Mouse (Mus musculus) neutrophil, adult 83 days (primary cell): ENCODE data around the gene Stub1. TPM values are rescaled to one million over a fixed set of nuclear protein-coding genes. Genes with fewer than 3 reads are reported as not detected.

Experiments used
- total RNA-seq, 2 experiments: library from RNA; stranded (reverse); gene quantifications; one replicate each; pipeline ENCODE4 v1.2.4; 2023

The Stub1 gene
- total RNA-seq = 10 to 100 TPM; 45.6 to 55.2 TPM

DNA sequence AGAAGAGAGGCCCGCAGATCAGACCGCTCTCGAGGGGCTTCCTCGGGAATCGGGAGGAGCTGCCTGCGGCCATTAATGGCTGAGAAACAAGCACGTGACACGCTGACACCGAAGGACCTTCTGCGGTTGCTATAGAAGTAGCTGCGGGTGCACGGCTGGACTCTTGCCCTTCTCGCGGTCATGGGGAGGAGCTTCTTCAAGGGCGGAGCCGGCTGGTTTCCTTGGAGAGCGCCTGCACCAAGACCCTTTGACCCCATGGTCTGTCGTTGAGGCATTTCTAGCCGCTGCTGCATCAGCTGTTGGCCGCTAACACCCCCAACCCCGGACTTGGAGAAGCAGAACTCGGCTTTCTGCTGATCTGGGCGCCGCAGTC, at the start of gene Stub1:
Stub1 (minus strand) TSS at position 114 of the 373 bp plus-strand sequence.

DNA sequence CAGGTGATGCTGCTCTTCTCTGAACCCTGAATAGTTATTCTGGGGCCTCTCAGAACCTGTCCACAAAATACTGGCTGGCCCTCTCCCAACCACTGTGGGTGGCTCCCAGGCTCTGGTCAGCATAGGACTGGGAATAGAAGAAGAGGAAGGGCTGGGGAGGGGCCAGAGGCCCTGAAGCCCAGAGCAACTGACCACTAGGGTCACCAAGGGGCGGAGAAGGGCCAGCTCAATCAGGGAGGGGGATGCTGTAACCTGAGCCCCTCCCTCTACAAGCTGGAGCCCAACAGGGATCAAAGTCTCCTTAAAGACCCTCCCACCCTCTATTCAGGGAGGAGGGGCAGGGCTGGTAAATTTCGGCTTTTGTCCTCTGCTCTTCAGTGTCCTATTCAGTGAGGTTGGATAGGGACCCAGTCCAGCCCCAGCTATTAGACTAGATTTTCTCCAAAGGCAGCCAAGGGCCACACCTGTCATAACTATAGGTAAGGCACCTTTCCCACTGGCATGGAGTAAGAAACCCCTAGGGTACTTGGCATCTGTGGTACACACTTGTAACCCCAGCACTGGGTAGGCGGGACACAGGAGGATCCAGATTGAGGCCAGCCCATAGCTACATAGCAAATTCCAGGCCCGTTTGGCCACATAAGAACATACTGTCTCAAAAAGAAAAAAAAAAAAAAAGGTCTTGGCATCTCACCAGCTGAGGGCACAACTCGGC, 47.1 kb upstream of the Stub1 start, which contains the start of gene Wfikkn1:
Wfikkn1 (minus strand) TSS at position 663 of the 715 bp plus-strand sequence.

DNA sequence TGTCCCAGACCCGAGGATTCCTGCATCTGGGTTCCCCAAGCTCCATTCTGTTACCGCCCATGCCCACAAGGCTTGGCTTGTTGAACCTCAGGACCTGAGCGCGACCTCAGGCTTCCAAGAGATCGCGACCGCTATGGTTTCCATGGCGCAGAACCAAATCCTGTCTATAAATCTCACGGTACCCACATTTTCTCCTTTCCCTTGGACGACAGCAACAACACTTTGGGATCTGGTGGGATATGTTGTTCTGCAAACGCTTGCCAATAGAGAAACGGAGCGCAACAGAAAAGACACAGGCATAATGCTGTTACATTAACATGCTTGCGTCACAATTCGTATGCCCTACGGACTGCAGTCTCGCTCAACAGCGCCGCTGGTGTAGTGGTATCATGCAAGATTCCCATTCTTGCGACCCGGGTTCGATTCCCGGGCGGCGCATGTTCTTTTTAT, 41.5 kb upstream of the Stub1 start, which contains the start of gene Mettl26:
Mettl26 (plus strand) TSS at position 354 of the 450 bp plus-strand sequence.

DNA sequence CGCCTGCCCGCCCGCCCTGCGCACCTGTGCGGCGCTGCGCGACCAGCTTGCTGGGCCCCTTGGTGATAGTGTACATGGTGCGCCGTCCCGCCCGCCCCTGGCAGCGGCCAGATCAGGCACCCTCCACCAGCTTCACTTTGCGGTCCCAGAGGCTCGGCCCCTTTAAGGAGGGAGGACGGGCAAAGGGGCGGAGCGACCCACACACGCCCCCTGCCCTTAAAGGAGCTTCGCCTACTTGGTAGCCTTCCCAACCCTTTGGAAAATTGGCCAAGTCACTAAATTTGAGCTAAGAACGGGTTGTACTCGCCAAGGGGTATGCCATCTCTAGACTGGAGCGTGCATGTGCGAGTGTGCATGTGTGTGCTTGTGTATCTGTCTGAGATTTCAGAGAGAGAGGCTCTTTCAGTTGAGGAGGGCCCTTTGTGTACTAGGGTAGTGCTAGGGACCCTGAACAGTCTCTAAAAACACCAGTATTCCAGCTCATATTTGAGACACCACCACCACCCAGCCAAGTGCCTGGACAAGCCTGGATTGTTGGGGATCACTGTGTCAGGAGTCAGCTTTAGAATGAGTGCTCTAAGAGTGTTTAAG, 35.5 kb upstream of the Stub1 start, which contains the start of gene Mcrip2:
Mcrip2 (minus strand) TSS at position 164 of the 591 bp plus-strand sequence.

DNA sequence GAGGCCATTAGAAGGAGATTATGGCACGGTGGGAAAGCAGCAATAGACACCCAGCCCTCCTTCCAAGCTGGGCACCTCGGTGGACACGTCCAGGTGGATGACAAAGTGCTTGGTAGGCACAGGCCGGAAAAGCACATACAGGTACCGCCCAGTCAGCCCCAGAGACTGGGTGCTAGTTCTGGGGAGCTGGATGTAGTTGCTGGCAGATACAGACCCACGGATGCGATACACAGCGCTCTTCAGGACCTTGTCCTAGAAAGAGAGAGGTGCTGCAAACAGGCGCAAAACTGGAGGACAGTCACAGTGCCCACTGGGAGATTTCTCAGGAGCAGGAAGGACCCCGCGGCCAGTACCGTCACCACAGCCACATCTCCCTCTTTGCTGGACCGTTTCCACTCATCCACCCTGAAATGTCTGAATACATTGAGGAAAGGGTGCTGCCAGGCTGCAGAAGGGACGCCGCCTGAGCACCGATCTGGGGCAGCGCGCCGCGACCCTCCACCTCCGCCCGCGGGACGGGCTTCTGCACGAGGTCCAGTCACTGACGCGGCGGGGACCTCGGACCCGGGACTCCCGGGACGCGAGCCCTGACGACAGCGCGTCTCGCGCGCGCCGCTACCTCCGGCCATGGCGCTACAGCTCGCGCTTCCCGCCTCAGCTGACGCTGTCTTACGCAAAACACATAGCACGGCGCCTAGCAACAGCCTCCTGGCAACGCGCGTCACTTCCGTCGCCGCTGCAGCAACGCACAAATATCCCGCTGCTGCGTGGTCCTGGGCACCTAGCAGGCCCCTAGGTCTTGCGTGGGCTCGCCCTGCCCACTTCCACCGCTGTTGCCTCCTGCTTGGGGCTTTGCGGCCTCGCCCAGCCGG, 27.9 kb upstream of the Stub1 start, which contains the start of gene Wdr90:
Wdr90 (minus strand) TSS at position 670 of the 872 bp plus-strand sequence.

DNA sequence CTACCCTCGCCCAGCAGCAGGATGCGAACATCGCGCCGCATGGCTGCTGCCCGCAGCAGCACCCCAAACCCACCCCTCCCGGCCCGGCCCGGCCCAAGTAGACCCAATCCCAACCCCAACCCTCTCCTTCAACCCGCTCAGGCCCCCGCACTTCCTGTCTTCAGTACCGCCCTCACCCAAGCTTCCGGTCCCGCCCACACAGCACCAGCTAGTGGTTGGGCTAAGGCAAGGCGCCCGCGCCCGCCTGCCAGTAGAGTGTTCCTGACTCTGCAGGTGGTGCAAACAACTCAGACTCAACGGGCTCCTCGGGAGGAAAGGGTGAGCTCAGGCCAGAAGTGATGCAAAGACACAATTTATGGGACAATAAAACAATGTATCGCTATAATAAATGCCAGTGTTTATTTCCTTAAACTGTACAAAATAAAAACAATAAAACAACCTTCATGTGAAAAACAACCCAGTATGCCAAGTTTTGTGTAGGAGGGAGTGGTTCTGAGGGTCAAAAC, 11.2 kb upstream of the Stub1 start, which contains the start of gene Rhot2:
Rhot2 (minus strand) TSS at position 456 of the 506 bp plus-strand sequence.

DNA sequence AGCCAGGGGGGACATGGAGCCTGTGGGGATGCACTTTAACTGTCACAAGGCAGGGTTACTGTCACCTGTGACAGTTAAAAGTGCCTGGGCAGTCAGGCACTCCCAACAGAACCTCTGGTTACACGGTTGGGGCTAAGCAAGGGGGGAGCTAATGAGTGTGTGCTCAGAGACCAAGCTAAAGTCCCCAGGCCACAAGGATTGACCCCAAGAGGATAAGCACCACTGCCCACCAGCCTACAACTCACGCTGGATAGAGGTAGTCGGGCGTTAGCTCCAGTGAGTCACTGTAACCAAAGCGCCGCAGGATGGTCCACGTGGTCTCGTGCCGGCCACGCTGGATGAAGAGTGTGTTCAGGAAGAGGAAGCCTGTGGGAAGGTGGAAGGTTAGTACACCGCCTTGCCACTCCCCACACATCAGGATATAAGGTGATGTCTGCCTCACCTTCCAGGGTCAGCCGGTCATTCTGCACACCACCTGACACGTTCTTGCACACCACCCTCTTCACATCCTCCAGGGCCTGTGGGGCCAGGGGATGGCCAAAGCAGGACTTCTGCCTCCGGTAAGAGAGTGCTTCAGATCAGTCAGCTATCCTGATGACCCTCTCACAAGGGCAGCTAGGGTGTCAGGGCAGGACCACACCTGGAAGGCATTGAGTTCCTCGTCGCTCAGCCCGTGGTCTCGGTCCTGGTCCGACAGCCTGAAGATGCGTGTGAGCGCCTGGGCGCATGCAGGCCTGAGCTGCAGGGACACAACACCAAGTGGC, 8.1 kb upstream of the Stub1 start, which contains the start of gene Gm20683:
Gm20683 (minus strand) TSS at position 647 of the 764 bp plus-strand sequence.

DNA sequence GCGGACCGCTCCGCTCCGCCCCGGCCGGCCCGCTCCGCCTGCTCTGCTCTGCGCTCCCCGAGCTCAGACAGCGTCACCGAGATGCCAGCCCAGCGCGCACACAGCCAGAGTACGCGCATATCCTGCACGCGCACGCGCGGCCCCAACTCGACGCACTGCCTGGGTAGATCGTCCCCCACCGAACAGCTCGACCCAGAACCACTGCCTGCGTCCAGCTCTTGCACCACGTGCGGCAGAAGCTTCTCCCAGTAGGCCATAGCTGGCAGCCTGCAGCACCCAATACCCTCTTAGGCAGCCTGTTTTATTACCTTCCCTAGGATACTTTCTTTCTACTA, 3.8 kb upstream of the Stub1 start, which contains the start of gene Rhbdl1:
Rhbdl1 (minus strand) TSS at position 220 of the 335 bp plus-strand sequence.

DNA sequence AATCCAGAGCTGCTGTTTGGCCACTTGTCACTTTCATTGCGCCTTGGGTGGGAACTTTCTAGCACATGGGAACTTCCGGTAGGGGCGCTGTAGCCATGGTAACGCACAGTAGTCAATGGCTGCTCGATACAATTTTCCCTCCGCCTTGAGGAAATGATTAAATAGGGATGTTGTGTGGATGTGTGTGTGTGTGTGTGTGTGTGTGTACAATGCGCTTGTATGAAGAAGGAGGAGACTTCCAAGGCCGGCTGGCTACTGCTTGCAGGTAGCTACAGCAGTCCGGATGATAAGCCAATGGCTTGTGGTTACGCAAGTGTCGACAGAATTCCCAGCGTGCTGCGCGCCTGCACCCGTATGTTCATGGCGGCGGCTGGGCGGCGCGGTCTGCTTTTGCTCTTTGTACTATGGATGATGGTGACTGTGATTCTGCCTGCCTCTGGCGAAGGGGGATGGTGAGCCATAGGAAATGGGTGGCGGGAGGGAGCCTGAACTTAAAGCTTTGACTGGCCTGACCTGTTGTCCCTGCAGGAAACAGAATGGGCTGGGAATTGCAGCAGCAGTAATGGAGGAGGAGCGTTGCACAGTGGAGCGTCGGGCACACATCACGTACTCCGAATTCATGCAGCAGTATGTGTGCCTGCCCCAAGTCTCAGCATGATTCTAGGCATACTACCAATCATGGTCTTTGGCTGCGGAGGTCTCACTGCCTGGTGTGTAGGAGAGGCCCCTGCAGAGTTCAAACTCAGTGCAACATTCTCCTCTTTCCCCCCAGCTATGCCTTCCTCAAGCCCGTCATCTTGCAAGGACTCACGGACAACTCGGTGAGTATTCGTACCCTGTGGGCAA, 4.3 kb downstream of the Stub1 start, which contains the start of gene Jmjd8:
Jmjd8 (plus strand) TSS at position 156 of the 846 bp plus-strand sequence.

DNA sequence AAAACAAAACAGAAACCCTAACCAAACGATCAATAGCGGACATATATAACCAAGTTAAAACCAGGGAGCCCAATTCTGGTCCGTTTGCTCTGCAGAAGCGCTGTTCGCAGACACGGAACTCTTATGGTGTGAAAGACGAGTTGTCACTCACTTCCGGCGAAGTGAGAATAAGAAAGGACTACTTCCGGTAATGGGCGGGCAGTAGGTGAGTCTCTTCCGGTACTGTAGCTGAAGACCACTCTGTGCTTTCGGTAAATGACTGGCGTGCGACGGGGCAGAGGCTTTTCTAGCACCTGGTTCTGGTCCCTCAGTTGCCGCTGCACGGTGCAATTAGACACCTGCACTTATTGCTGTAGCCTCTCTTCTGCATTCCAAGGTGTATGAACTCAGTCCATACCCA, 9.8 kb downstream of the Stub1 start, which contains the start of gene Wdr24:
Wdr24 (plus strand) TSS at position 176 of the 400 bp plus-strand sequence.

DNA sequence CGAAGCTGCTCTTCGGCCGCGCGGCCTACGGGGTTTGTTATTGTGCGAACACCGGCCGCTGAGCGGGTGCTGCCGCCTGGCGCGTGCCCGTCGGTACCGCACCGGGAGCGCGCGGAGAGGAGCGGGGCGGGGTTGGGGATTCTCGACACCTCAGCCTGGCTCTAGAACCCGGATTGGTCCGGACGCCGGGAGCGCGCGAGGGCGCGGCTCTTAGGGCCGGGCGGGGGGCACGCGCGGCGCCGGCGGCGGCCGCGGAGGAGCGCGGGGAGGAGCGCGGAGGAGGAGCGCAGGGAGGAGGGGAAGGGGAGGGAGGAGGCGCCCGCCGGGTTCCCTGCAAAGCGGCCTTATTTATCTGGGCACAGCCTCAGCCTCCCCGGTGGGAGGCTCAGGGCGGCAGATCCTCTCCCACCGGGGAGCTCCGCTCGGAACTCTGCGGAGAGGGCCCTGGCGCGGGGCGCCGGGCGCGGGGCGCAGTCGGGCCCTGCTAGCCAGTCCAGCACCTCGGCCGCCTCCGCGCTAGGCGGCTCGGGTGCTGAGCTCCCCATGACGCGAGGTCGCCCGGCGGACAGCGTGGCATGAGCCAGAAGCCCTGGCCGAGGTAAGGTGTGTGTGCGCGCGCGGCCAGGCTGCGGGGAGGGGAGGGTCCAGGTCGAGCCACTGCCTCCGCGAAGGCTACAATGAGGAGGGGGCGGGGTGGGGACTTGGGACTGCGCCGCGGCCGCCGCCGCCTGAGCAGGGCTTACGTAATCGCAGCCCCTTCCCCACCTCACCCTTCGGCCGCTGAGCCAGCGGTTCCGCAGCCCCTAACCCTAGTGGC, 24.2 kb downstream of the Stub1 start, which contains the start of gene Fbxl16:
Fbxl16 (plus strand) TSS at position 297 of the 817 bp plus-strand sequence.

DNA sequence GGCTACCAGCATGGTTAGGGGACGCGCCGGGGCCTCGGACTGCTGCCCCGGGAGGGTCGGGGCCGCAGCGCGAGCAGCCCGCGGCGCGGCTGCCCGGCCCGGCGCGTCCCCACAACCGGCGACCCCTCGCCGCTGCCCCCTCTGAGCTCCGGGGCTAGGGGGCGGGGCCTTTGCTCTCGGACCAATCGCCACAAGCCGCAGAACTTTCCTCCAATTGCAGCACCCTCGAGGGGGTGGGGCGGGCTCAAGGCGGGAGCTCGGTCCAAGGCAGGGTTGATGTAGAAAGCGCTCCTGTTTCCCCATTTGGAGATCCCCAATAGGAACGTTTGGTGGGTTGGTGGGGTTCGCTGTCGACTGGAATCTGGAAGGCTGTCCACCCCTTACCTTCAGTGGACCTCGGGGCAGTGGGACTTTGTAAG, 36.2 kb downstream of the Stub1 start, which contains the start of gene Metrn:
Metrn (minus strand) TSS at position 186 of the 419 bp plus-strand sequence.

DNA sequence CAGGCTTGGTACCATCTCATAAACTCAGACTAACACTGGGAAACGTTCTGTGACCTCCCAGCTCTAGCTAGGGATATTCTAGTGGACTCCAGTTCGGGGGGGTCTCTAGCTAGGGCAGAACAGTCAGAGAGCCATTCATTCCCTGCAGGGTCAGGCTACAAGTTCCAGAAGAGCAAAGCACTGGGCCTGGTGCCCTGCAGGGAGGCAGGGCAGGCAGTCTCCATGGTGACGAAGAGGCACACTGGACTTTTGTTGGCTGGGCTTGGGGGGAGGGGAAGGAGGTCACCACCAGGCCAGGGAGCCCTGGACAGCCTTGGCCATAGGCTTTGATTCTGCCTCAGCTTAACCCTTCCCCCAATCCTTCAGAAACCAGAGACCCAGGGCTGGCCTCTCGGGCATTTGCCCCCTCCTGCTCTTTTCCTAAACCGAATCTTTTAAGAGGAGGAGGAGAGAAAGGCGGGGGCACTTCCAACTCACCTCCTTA, 37.6 kb downstream of the Stub1 start, which contains the start of gene AC134908.4:
AC134908.4 (minus strand) TSS at position 51 of the 484 bp plus-strand sequence.

DNA sequence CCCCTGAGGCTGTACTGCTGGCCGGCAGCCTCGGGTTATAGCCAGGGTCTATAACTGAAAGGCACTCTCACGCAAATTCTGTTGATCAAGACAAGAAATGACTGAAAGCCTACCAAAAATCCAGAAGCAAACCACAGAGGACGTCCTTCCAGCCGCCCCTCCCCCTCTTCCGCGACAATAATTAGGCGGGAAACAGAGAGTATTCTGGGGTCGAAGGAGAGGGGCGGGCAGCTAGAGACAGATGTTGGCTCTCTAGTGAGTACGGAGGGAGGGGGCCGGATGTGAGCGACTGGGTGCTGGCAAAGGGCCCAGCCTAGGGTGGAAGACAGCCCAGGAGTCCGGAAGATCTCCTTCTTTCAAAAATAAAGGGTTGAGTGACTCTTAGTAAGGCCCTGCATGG, 40.6 kb downstream of the Stub1 start, which contains the start of gene Fam173a:
Fam173a (minus strand) TSS at position 287 of the 400 bp plus-strand sequence.

DNA sequence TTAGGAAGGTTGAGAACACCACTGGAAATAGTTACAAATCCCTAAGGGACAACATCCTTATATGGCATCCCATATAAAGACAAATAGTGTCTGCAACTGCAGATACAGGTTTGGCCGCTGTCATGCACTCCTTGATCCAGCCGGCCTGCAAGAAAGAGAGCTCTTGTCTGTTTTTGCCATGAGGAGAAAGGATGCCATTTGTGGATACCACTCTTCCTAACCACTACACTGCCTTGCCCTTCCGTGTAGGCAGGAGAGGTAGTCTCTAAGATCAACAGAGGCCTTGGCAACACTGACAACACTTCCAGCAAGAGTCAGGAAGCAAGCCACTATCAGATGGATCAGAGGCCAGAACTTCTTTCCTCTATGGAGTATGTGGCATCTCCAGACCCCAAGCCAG, 46.9 kb downstream of the Stub1 start, which contains the start of gene Ccdc78:
Ccdc78 (plus strand) TSS at position 301 of the 400 bp plus-strand sequence.

DNA sequence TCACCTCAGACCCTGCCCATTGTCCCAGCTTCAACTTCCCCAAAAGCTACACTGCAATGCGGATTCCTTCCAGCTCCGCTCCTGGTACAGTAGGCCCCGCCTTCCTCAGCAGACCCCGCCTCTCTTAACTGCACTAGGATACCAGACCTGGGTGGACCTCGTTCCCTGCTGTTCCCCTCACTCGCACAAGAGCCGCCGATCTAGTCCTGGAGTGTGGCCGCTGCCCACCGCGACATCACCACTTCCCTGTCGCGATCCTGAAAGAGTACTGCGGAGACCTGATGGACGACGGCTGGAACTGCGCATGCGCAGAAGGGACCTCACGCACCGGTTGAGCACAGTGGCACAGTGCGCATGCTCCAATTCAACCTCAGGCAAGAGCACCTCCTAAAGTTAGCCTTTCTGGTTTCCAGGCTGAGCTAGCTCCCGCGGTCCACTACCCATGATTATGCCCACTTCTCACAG, 47.9 kb downstream of the Stub1 start, which contains the start of gene Haghl:
Haghl (minus strand) TSS at position 393 of the 465 bp plus-strand sequence.

